In genomic region chr4:156215649-156216048, GRCm38 (mm10) we compare ENCODE assay signal across 10 mouse cellular contexts. TPM values are rescaled to one million over a fixed set of nuclear protein-coding genes. Genes with fewer than 3 reads are reported as not detected.
DNase-seq lines count a peak whose midpoint lies in the region; ATAC-seq lines count a peak whose summit lies in the region.
"Had no signal": no experiment of that assay in that cellular context is flagged by ENCODE, and none has a peak within 500 bp of the region (broad histone marks: within the 10 kb centered on the region; RNA-seq: fewer than 3 reads in every experiment).

TSS of gene Perm1 (plus strand) at chr4:156215868.

- WGBS in heart, embryonic 13.5 days, result 38% methylated on average over 4 of the region's 4 CpGs
- WGBS in forebrain, embryonic 13.5 days, result 86% methylated on average over 4 of the region's 4 CpGs

- H3K27me3 ChIP-seq in heart, embryonic 13.5 days (replicated peaks), result no peaks in the 10 kb centered on the region
- no peaks in the 10 kb centered on the region for H3K27me3 ChIP-seq in forebrain, embryonic 13.5 days
- H3K27me3 ChIP-seq: hindbrain, embryonic 12.5 days had no signal

- H3K4me1 ChIP-seq in heart, embryonic 13.5 days, result peaks cover 23% of the 10 kb centered on the region
- no peaks in the 10 kb centered on the region for H3K4me1 ChIP-seq in forebrain, embryonic 13.5 days
- H3K4me1 ChIP-seq: hindbrain, embryonic 12.5 days had no signal

- peak within 1 kb of the TSS; percentile 36 for H3K4me2 ChIP-seq in heart, embryonic 13.5 days
- no peak within 1 kb of the TSS for H3K4me2 ChIP-seq in forebrain, embryonic 13.5 days
- H3K4me2 ChIP-seq: hindbrain, embryonic 12.5 days had no signal

- peak; percentile 25; the same call in 1 of the 2 replicates for ATAC-seq in heart, embryonic 13.5 days (ENCODE audit: extremely low read depth, insufficient number of reproducible peaks, low FRiP score, low TSS enrichment)
- ATAC-seq in forebrain, embryonic 13.5 days, result no peak

- H3K9me3 ChIP-seq in heart, embryonic 13.5 days, result no peaks in the 10 kb centered on the region
- no peaks in the 10 kb centered on the region for H3K9me3 ChIP-seq in forebrain, embryonic 13.5 days (replicated peaks)
- H3K9me3 ChIP-seq: hindbrain, embryonic 12.5 days had no signal

- H3K27ac ChIP-seq in heart, embryonic 13.5 days (replicated peaks), result peak within 1 kb of the TSS; percentile 76
- no peak within 1 kb of the TSS for H3K27ac ChIP-seq in forebrain, embryonic 13.5 days
- H3K27ac ChIP-seq: hindbrain, embryonic 12.5 days had no signal

- H3K4me3 ChIP-seq in heart, embryonic 13.5 days, result peak within 1 kb of the TSS; percentile 13
- no peak within 1 kb of the TSS for H3K4me3 ChIP-seq in forebrain, embryonic 13.5 days
- H3K4me3 ChIP-seq: hindbrain, embryonic 12.5 days had no signal

- no peaks in the 10 kb centered on the region for H3K36me3 ChIP-seq in heart, embryonic 13.5 days
- no peaks in the 10 kb centered on the region for H3K36me3 ChIP-seq in forebrain, embryonic 13.5 days (ENCODE audit: poor library complexity, severe bottlenecking)
- H3K36me3 ChIP-seq: hindbrain, embryonic 12.5 days had no signal

- DNase-seq in kidney, adult 18-20 months, result peak; percentile 65
- DNase-seq in kidney, postnatal 10 days, result no peak
- DNase-seq in brain, adult 2 months (ENCODE audit: low read depth, low spot score), result peak; percentile 40
- DNase-seq in lung, postnatal 25 days (ENCODE audit: low spot score), result peak; percentile 57
- no peak for DNase-seq in embryo, embryonic 10 days (ENCODE audit: low spot score)
- no peak for DNase-seq in urinary bladder, adult 2 months (ENCODE audit: low spot score)
- DNase-seq: layer of hippocampus, postnatal 36 days had no signal

- no peak within 1 kb of the TSS for H3K9ac ChIP-seq in heart, embryonic 13.5 days
- no peak within 1 kb of the TSS for H3K9ac ChIP-seq in forebrain, embryonic 13.5 days
- H3K9ac ChIP-seq: hindbrain, embryonic 12.5 days had no signal

RNA-seq across cellular contexts. Expression of gene Perm1, which starts in this region (rescaled TPM):
- 2.7 and 3.0 TPM in 2 replicates for polyA plus RNA-seq in heart, embryonic 13.5 days (2015; fragmentation: Nextera tagmentation; extraction: Ambion mirVana)
- 1.2 and 1.6 TPM in 2 replicates for polyA plus RNA-seq in forebrain, embryonic 13.5 days (2015; fragmentation: Nextera tagmentation; extraction: Ambion mirVana)
- 0.10 and 0.18 TPM in 2 replicates for polyA plus RNA-seq in urinary bladder, adult 2 months (2012; rRNA removed)

Comparison
In these comparisons a context has a peak if more than half of its experiments do, and no peak if none do; other contexts are left out.
1. DNase-seq: peak in kidney, adult 18-20 months (single experiment), brain, adult 2 months (single experiment) and lung, postnatal 25 days (single experiment); none in kidney, postnatal 10 days (single experiment), embryo, embryonic 10 days (single experiment) and urinary bladder, adult 2 months (single experiment).